Mouse (Mus musculus) duodenum, adult 2 months (tissue): ENCODE results near the gene Cep57. TPM values are rescaled to one million over a fixed set of nuclear protein-coding genes. Genes with fewer than 3 reads are reported as not detected.

Source experiments
- polyA plus RNA-seq: library from polyadenylated mRNA; depleted of rRNA; stranded (reverse); fragments of >200 nt; gene quantifications from 2 replicates; pipeline ENCODE4 v1.2.3, GENCODE M21; 2012; ENCODE audit warnings: low replicate concordance; rRNA removed

Gene Cep57
- 1.7 and 1.9 TPM in 2 replicates for polyA plus RNA-seq

DNA sequence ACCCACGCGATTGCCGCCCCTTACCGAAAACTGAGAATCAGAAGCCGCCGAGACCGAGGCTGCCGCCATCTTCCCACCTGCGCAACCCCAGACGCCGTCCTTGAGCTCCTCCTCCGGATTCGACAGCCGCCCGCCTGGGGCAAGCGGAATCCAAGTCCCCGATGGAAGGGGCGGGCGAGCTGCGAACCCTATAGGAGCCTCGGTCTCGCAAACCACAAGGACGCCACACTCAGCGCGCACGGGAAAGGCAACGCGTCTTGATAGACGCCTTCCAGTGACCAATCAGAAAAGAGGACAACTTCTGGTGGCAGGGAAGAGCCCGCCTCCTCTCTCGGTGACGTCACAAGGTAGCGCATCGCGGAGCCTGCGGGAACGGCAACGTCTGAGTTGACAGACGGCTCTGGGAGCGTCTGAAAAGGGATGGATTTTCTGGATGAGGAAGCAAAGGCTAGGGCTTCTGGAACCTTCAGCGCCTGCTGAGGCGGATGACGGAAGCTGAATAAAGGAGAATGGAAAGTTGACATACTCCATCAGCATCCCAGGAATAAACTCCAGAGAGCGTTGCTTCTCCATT, at the start of gene Cep57:
TSS of gene Cep57 (minus strand) at position 276 of the 574 bp plus-strand sequence.

GRCm38 (mm10) chr9:13827406-13828086, 639 bp upstream of the Cep57 start, which contains the start of gene Fam76b:
Fam76b (plus strand) TSS chr9:13827716.

Other genes starting within 250 kb of the Cep57 start
- gene Mtmr2, start 78.7 kb downstream of the Cep57 start, polyA plus RNA-seq: 30.3 and 106 TPM in 2 replicates
- gene Fam76b, start 609 bp upstream of the Cep57 start, polyA plus RNA-seq: 0.78 and 3.6 TPM in 2 replicates